Mouse (Mus musculus) bone marrow macrophage, adult 2 months (primary cell): ENCODE results near the gene Shc3. TPM values are rescaled to one million over a fixed set of nuclear protein-coding genes. Genes with fewer than 3 reads are reported as not detected.

ENCODE experiments used
- H3K27ac ChIP-seq: 2 replicates; pipeline ENCODE4 v1.5.1; 2012; ENCODE audit warnings: low read depth, low read length; ENCODE audit not compliant: insufficient read depth
- H3K4me1 ChIP-seq: 2 replicates; pipeline ENCODE4 v1.6.1; 2012; ENCODE audit warnings: low read length; ENCODE audit not compliant: control insufficient read depth, insufficient read depth
- H3K4me3 ChIP-seq: 2 replicates; pipeline ENCODE4 v1.5.1; 2012; ENCODE audit warnings: mild to moderate bottlenecking, low read length, moderate library complexity; ENCODE audit not compliant: insufficient read depth
- CTCF ChIP-seq: IDR thresholded peaks from 2 replicates; pipeline ENCODE4 v1.5.1; 2012; ENCODE audit warnings: low read depth, mild to moderate bottlenecking, low read length, moderate library complexity
- POLR2A ChIP-seq: IDR thresholded peaks from 2 replicates; pipeline ENCODE4 v1.6.1; 2012; ENCODE audit warnings: mild to moderate bottlenecking, low read depth, low read length, borderline replicate concordance
- polyA plus RNA-seq: library from polyadenylated mRNA; stranded (reverse); fragments of >200 nt; gene quantifications from 2 replicates; pipeline ENCODE4 v1.2.4, GENCODE M21; 2012; ENCODE audit not compliant: missing spikeins, insufficient read depth, insufficient read length

Shc3 gene
- polyA plus RNA-seq, 1 experiment: not detected

GRCm38 (mm10) chr13:51488945-51489344, 80.3 kb downstream of the Shc3 start:
- Histone ChIP-seq H3K27ac (no peak overlapping the region), H3K4me1 (no peaks in the 10 kb centered on the region), H3K4me3 (no peak overlapping the region)
- TF ChIP-seq POLR2A (no peak), CTCF (no peak)

DNA sequence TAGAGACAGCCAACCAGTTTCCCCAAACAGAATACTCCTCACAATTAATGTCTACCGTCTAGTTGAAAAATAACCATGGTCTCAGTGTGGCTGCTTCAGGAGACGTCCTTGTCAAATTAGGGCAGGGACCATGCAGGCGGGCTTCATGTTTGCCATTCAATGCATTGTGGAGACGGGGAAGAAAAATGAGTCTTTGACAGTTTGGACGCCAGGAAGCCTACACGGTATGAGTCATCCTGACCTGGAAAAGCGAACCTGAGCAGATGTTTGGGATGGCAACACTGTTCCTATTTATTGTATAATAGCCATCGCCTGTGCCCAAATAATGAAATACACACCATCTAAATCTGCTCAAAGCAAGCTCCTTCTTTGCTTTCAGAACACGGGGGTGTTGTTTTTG, 83.9 kb downstream of the Shc3 start:
- TF ChIP-seq POLR2A (no peak), CTCF (no peak)
- Histone ChIP-seq H3K4me3 (no peak overlapping the region), H3K27ac (no peak overlapping the region), H3K4me1 (no peaks in the 10 kb centered on the region)

DNA sequence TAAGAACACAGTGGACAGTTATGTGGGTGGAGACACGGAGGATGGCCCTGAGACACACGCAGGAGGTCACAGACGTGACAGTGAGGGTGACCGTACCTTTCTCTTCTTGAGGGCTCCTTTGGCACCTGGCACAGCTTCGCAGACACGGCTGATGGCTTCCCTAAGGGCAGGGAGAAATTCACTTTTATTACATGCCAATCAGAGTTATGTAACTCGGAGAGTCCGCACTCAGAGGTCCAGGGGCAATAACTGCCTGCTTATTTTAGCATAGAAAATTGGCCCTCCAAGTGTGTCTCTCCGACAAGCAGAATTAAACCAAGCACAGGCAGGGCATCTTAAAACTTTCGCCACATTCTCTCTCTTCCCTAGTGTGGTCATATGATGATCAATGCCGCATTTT, 86.4 kb downstream of the Shc3 start:
- H3K4me1 ChIP-seq: no peaks in the 10 kb centered on the region
- no peak overlapping the region for H3K4me3 ChIP-seq
- no peak overlapping the region for H3K27ac ChIP-seq
- no peak for TF ChIP-seq CTCF
- TF ChIP-seq POLR2A: no peak

GRCm38 (mm10) chr13:51480341-51481011, 88.7 kb downstream of the Shc3 start:
- TF ChIP-seq CTCF (no peak), POLR2A (no peak)
- H3K4me1 ChIP-seq: no peaks in the 10 kb centered on the region
- no peak overlapping the region for H3K4me3 ChIP-seq
- H3K27ac ChIP-seq: no peak overlapping the region

- no peak overlapping the region for H3K4me3 ChIP-seq
- TF ChIP-seq POLR2A (no peak), CTCF (no peak)
- no peaks in the 10 kb centered on the region for H3K4me1 ChIP-seq
- no peak overlapping the region for H3K27ac ChIP-seq
Observed at GRCm38 (mm10) chr13:51479826-51480225, 89.4 kb downstream of the Shc3 start.

DNA sequence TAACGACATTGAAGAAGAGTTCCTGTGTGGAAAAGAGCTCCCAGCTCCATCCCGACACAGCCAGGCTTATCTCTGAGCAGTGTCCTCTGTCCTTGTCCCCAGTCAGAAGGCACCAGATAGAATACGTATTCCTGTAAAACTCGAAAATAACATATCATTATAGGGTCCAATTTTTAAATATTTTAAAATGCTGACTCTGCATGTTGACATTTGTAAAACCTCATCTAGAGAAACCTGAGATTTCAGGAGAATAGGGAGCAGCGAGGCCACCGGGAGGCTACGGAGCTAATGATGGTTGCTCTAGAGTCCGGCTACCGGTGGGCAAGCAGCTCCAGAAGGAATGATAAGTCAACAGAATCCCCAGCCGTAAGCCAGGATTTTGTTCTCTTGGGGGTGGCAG, 92.2 kb downstream of the Shc3 start:
- no peak overlapping the region for H3K27ac ChIP-seq
- TF ChIP-seq POLR2A (no peak), CTCF (no peak)
- no peaks in the 10 kb centered on the region for H3K4me1 ChIP-seq
- H3K4me3 ChIP-seq: no peak overlapping the region

- Histone ChIP-seq H3K27ac (no peak overlapping the region), H3K4me3 (no peak overlapping the region), H3K4me1 (no peaks in the 10 kb centered on the region)
- TF ChIP-seq POLR2A (no peak), CTCF (no peak)
Observed at GRCm38 (mm10) chr13:51468697-51469250, 100.4 kb downstream of the Shc3 start.

- no peak overlapping the region for H3K4me3 ChIP-seq
- H3K27ac ChIP-seq: no peak overlapping the region
- TF ChIP-seq POLR2A: no peak
- no peaks in the 10 kb centered on the region for H3K4me1 ChIP-seq
Observed at GRCm38 (mm10) chr13:51466117-51466841, 102.9 kb downstream of the Shc3 start.

DNA sequence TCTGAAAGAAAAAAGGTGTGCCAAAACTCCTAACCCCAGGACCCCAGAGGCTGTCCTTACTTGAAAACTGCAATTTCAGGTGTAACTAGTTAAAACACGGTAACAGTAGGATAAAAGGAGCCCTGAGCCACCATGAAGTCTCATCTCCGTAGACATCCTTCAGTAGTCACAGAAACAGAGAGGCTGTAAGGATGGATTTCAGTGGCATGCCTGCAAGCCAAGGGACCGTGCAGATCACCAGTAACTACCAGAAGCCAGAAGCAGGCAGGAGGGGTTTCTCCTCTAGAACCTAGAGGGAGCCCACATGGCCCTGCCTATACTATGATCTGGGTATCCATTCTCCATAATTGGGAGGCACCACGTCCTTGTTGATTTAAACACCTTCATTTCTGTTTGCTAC, 104.9 kb downstream of the Shc3 start:
- Histone ChIP-seq H3K27ac (no peak overlapping the region), H3K4me3 (no peak overlapping the region), H3K4me1 (no peaks in the 10 kb centered on the region)
- TF ChIP-seq CTCF (no peak), POLR2A (no peak)

DNA sequence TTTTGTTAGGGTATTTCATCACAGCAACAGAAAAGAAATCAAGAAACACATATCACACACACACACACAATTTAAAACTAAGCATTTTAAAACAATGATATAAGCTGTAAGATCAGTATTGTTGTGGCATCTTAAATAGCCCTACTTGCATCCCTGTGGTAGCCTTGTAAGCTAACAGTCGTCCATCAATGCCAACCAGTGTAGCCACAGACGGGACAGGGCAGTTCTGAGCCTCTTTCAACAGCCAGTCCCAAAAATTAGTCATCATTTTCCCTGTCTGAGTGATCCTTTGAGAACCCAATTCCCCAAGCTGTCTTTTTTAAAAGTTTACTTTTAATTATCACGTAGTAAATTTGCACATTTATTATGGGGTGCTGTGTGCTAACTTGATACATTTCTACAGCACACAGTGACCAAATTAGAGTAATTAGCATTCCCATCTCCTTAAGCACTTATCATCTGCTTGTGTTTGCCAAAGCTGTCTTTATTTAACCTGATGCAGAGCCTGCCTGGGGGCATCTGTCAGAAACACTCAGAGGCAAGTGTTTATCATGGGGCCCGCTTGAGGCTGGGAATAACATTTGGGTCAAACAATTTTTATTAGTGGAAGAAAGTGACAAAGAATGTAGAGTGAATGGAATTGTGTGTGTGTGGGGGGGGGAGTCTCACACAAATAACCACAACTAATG, 112.9 kb downstream of the Shc3 start:
- Histone ChIP-seq H3K27ac (no peak overlapping the region), H3K4me1 (no peaks in the 10 kb centered on the region), H3K4me3 (no peak overlapping the region)
- TF ChIP-seq CTCF (no peak), POLR2A (no peak)
